Mouse (Mus musculus) c-Kit-positive CD71-negative TER-119-negative erythroid progenitor cells, embryonic 14.5 days (primary cell): ENCODE results near the gene Mrpl47.
A peak's percentile ranks its signal among the peaks of the same experiment; 100 is the strongest.
"Not testable (repeated sequence)": the region's sequence is repeated elsewhere in the genome, so short reads cannot be mapped to it uniquely, and the experiment has no call there.

Experiments
- DNase-seq: peaks from one replicate; pipeline ENCODE4 v3.0.0-alpha.2; 2013; ENCODE audit warnings: low read depth

Gene Mrpl47

DNA sequence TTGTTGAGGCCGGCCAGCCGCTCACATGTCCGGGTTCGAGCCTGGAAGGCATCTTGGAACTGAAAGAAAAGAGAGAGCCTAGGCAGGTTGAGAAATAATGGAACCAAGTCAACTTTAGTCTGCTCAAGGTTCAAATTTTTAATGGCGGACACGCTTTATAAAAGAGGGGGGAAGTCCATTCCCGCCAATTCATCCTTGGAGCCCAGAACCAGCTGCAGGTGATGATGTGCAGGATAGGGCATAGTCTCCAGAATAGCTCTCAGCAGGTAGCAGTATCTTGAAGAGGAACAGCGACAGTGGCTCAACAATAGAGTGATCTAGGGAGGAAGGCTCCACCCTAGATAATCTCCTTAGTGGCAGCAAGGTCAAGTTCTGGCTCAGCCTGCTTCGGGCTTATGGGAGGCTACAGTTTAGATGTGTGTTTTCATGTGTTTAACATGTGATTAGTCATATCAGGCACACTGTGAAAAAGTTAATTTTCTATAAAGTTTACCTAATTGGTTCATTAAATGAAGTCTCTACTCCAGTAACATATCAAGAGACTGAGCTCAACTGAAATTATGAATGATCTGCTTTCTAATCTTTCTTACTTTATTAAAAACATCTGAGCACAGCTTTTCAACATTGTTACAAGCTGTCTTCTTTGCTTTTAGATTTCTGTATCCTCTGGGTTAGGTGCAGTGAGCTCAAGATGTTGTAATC lies 31.6 kb downstream of the Mrpl47 start, which contains the start of gene Actl6a:
Gene Actl6a (plus strand): TSS at position 652 of the 702 bp plus-strand sequence.
- DNase-seq, result not testable (repeated sequence)

GRCm38 (mm10) chr3:32704632-32705031 lies 32.8 kb downstream of the Mrpl47 start:
- DNase-seq, result not testable (repeated sequence)

DNA sequence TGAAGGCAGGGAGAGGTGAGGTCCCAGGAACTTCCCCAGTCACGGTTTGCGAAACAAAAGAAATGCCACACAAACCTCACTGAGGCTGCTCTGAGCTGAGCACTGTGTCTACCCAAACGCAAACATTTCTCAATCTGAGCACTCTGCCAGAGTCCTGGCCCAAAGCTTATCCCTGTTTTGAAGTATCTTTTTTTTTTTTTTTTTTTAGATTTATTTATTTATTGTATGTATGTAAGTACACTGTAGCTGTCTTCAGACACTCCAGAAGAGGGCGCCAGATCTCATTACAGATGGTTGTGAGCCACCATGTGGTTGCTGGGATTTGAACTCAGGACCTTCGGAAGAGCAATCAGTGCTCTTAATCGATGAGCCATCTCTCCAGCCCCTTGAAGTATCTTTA lies 33.4 kb downstream of the Mrpl47 start:
- not testable (repeated sequence) for DNase-seq

- DNase-seq, result peak; percentile 77
Observed at GRCm38 (mm10) chr3:32698228-32698863, 39.1 kb downstream of the Mrpl47 start.

GRCm38 (mm10) chr3:32695583-32695980 lies 41.8 kb downstream of the Mrpl47 start:
- no peak for DNase-seq

DNA sequence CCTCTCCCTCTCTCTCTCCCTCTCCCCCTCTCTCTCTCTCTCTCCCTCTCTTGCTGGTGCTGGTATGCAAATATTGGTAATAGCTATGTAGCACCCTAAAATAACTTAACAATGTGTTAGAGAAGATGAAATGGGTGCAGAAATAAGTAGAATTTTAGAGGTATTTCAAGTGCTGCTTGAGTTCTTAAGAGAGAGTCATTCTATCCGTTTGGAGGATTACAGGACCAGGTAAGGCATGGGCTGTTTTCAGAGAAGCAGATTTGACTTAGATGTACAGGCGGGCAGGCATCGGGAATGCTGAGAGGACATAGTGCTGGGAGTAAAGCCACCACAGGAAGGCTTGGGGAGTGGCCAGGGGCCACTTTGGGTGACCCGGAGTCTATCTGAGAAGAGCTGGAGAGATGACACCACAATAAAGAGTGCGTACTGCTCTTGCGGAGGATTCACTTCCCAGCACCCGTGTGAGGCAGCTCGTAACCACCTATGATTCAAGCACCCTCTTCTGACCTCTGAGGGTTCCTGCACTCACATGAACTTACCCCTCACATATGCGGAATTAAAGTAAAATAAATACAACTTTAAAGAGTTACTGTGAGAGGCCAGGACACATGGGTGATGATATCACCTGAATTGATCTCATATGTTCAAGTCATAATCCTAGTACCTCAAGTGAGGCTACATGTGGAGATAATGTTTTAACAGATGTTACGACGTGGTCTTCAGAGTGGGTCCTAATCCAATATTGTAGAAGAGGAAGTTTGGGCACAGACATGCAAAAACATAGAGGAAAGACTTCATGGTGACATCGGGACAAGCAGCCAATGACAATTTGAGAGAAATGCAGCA lies 42.4 kb downstream of the Mrpl47 start:
- DNase-seq, result no peak

DNA sequence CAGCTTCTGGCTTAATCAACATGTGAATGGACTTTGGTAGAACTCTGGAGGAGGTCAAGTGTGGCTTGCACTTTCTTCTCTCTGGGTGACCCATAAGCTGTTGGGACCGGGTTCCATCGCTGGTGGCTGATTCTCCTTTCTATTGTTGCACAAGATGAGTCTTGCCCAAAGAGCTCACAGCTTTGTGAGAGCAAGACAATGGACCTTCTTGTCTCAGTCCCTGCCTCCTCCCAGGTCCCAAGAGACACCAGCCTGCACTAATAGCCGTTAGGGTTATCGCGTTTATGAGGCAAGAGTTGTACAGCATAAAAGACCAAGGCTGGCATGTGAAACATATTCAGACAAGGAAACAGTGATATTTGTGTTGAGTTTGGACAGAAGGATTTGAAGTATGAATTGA lies 43.2 kb downstream of the Mrpl47 start:
- no peak for DNase-seq

GRCm38 (mm10) chr3:32691841-32692240 lies 45.6 kb downstream of the Mrpl47 start:
- DNase-seq, result no peak

DNA sequence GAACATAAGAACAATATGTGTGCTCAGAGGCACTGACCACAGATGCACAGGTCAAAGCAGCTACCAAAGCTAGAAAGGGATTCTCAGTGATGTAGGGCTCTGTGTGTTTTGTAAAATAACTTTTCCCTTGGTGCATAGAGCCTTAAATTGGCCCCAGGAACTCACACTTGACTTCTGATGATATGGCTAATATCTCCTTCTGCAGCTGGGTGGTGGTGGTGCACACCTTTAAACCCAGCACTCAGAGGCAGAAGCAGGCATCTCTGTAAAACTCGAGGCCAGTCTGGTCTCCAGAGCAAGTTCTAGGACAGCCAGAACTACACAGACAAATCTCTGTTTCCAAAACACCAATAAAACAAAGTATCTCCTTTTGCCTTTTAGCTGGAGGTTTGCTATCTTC lies 46.5 kb downstream of the Mrpl47 start:
- DNase-seq, result no peak

- no peak for DNase-seq
Observed at GRCm38 (mm10) chr3:32690008-32690407, 47.4 kb downstream of the Mrpl47 start.

DNA sequence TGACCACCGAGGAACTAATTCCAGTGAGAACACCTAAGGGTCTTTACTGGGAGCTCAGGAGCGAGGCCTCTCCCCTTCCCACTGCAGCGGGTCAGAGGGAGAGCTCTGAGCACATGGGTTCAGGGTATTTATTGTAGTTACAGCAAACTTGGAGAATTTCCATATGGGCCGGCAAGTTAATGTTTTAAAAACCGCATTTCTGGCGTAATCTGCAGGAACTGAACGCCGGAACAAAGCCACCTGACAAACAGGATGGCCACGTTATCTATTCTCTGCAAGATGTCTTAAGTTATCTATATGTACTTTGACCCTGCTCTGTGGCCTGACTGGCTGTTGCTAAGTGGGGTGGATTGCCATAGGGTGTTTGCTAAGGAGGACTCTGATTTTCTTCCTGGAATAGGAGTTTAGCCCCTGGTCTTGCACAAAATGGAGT lies 47.8 kb downstream of the Mrpl47 start:
- no peak for DNase-seq

GRCm38 (mm10) chr3:32687156-32687555 lies 50.2 kb downstream of the Mrpl47 start:
- DNase-seq, result no peak

DNA sequence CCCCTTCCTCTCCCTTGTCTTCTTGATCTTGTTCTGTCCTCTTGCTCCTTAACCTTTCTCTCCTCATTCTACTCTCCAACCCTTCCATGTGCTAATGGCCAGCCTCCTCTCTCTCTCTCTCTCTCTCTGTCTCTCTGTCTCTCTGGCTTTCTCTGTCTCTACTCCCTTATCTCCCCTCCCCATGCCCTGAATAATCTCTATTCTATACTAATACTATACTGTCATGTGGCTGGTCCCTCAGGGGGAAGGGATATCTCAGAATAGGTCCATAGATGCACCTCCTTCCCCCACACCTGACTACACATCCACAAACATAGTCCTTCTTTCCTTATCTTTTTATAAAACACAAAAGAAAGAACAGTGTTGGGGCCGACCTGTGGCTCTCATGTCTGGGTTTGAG lies 50.9 kb downstream of the Mrpl47 start:
- no peak for DNase-seq

DNA sequence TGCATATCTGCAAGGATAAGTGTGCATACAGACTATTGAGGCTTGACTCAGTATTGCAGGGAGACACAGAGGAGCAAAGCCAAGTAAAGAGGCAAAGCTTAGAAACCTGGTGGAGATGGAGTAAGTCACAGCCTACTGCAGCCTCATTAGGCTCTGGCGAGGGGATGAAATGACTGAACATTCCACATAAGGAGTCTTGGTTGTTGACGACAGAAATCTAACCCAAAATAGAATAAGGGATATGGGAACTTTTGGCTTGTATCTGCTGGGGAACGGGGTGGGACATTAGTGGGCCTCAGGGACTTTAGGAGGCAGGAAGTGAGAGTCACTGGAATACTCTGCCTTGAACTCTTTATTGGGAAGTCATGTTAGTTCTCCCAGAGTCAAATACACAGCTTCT lies 52.8 kb downstream of the Mrpl47 start:
- DNase-seq, result no peak

DNA sequence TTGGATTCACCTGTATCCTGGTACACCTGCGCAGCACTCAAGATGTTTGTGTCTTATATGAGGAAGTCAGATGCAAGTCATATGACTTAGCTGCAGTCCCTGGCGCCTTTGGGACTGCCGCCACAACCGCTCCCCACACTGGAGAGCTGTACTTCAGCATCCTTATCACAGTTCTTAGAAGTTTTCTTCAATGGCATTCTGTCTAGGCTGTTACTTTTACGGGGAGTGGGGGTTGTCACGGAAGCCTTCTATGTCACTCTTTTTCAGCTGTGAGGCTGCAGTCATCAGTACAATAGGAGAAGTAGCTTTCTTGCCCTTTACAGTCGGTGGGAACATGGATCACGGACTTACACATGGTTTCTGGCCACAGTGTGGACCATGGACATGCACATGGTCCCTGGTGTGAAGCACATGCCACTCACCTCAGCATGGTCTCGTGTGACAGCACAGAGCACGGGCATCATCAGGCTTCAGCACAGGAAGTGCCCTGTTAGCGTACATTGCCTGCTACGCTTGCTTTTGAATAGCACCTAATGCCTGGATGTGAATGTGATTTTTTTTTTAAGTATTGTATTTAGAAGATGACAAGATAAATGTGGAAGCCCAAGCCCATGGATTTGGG lies 54.4 kb downstream of the Mrpl47 start:
- DNase-seq, result no peak

GRCm38 (mm10) chr3:32676393-32676792 lies 61.0 kb downstream of the Mrpl47 start:
- no peak for DNase-seq
